Mouse (Mus musculus) CH12.LX (cell line): ENCODE results near the gene Vill.

Source experiments
- BHLHE40 ChIP-seq: IDR thresholded peaks from 2 replicates; pipeline ENCODE4 v1.6.1; 2011; ENCODE audit warnings: mild to moderate bottlenecking, low read depth, low read length, improper control_type of control experiment
- CHD1 ChIP-seq: IDR thresholded peaks from 2 replicates; pipeline ENCODE4 v1.6.1; 2012; ENCODE audit warnings: low read depth, low read length, improper control_type of control experiment, inconsistent platforms
- CTCF ChIP-seq, 2 experiments: IDR thresholded peaks in 1 of 2; conservative IDR thresholded peaks in 1 of 2; 2 replicates each; pipeline ENCODE4 v1.5.1; 2011 to 2012; ENCODE audit warnings: low read depth in 2 of 2, low read length in 2 of 2, improper control_type of control experiment in 1 of 2, inconsistent platforms in 1 of 2, mild to moderate bottlenecking in 1 of 2, moderate library complexity in 1 of 2
- EP300 ChIP-seq: IDR thresholded peaks from 2 replicates; pipeline ENCODE4 v1.6.1; 2011; ENCODE audit warnings: low read length, improper control_type of control experiment
- GABPA ChIP-seq: IDR thresholded peaks from 2 replicates; pipeline ENCODE4 v1.6.1; 2012; ENCODE audit warnings: low read depth, low read length, improper control_type of control experiment, inconsistent platforms; ENCODE audit not compliant: insufficient replicate concordance
- KAT2A ChIP-seq: IDR thresholded peaks from 2 replicates; pipeline ENCODE4 v1.6.1; 2012; ENCODE audit warnings: low read length, improper control_type of control experiment, inconsistent platforms; ENCODE audit not compliant: insufficient replicate concordance
- MAFK ChIP-seq: IDR thresholded peaks from 2 replicates; pipeline ENCODE4 v1.6.1; 2011; ENCODE audit warnings: low read length, improper control_type of control experiment; ENCODE audit not compliant: insufficient replicate concordance
- MAX ChIP-seq: IDR thresholded peaks from 2 replicates; pipeline ENCODE4 v1.6.1; 2011; ENCODE audit warnings: low read length, improper control_type of control experiment
- MXI1 ChIP-seq: IDR thresholded peaks from 2 replicates; pipeline ENCODE4 v1.6.1; 2011; ENCODE audit warnings: mild to moderate bottlenecking, low read depth, low read length, improper control_type of control experiment
- MYC ChIP-seq: IDR thresholded peaks from 2 replicates; pipeline ENCODE4 v1.6.1; 2011; ENCODE audit warnings: low read depth, mild to moderate bottlenecking, improper control_type of control experiment, low read length
- POLR2A ChIP-seq: IDR thresholded peaks from 2 replicates; pipeline ENCODE4 v1.6.1; 2011; ENCODE audit warnings: low read depth, mild to moderate bottlenecking, improper control_type of control experiment, low read length
- SMC3 ChIP-seq: IDR thresholded peaks from 2 replicates; pipeline ENCODE4 v1.6.1; 2011; ENCODE audit warnings: low read depth, low read length, improper control_type of control experiment
- ZNF384 ChIP-seq: IDR thresholded peaks from 2 replicates; pipeline ENCODE4 v1.6.1; 2012; ENCODE audit warnings: low read depth, low read length, improper control_type of control experiment, inconsistent platforms

GRCm38 (mm10) chr9:119120168-119120560 is 67.6 kb downstream of the Vill start:
- no peak for TF ChIP-seq GABPA
- no peak for TF ChIP-seq POLR2A
- no peak for TF ChIP-seq EP300
- TF ChIP-seq CHD1 = no peak
- TF ChIP-seq CTCF (conservative IDR thresholded peaks at IDR 0.05 in 1 of 2, IDR thresholded peaks at IDR 0.05 in 1 of 2; ENCODE audit: low read depth in 2 of 2, low read length in 2 of 2) = no peak
- TF ChIP-seq MYC = no peak
- TF ChIP-seq MXI1 = no peak
- TF ChIP-seq ZNF384 = no peak
- no peak for TF ChIP-seq BHLHE40
- no peak for TF ChIP-seq SMC3
- TF ChIP-seq MAFK = no peak
- TF ChIP-seq KAT2A = no peak
- TF ChIP-seq MAX = no peak
